Mouse (Mus musculus) embryonic facial prominence, embryonic 14.5 days (tissue): ENCODE measurements around the gene Ralgapa1. TPM values are rescaled to one million over a fixed set of nuclear protein-coding genes. Genes with fewer than 3 reads are reported as not detected.
"Not testable (repeated sequence)": the region's sequence is repeated elsewhere in the genome, so short reads cannot be mapped to it uniquely, and the experiment has no call there.

Experiments
- ATAC-seq: fragments of 200-750 bp; cut with Nextera tagmentation; 2 replicates; pipeline ENCODE4 v1.8.0; 2017; ENCODE audit warnings: low read depth, moderate number of reproducible peaks, moderate TSS enrichment
- DNase-seq: peaks from one replicate; pipeline ENCODE4 v3.0.0-alpha.2; 2015; ENCODE audit warnings: low spot score
- H3K27ac ChIP-seq: fragments of 300-500 bp; sonication (generic); replicated peaks from 2 replicates; pipeline ENCODE4 v1.5.1; 2014; ENCODE audit warnings: low read depth, mild to moderate bottlenecking, low read length, moderate library complexity
- H3K27me3 ChIP-seq: fragments of 300-500 bp; sonication (generic); replicated peaks from 2 replicates; pipeline ENCODE4 v1.6.1; 2014; ENCODE audit warnings: low read length; ENCODE audit not compliant: control insufficient read depth, insufficient read depth
- H3K36me3 ChIP-seq: fragments of 300-500 bp; sonication (generic); 2 replicates; pipeline ENCODE4 v1.6.1; 2014; ENCODE audit warnings: low read length, mixed read lengths; ENCODE audit not compliant: control insufficient read depth, insufficient read depth
- H3K4me1 ChIP-seq: fragments of 300-500 bp; sonication (generic); 2 replicates; pipeline ENCODE4 v1.6.1; 2014; ENCODE audit warnings: antibody characterized with exemption, low read length; ENCODE audit not compliant: control insufficient read depth, insufficient read depth
- H3K4me2 ChIP-seq: fragments of 300-500 bp; sonication (generic); 2 replicates; pipeline ENCODE4 v1.6.1; 2014; ENCODE audit warnings: low read depth, mild to moderate bottlenecking, low read length, moderate library complexity, mixed read lengths
- H3K4me3 ChIP-seq: fragments of 300-500 bp; sonication (generic); 2 replicates; pipeline ENCODE4 v1.5.1; 2014; ENCODE audit warnings: low read depth, mild to moderate bottlenecking, low read length
- H3K9ac ChIP-seq: fragments of 300-500 bp; sonication (generic); 2 replicates; pipeline ENCODE4 v1.6.1; 2014; ENCODE audit warnings: low read depth, mild to moderate bottlenecking, low read length, moderate library complexity, mixed read lengths
- H3K9me3 ChIP-seq: fragments of 300-500 bp; sonication (generic); 2 replicates; pipeline ENCODE4 v1.6.1; 2016; ENCODE audit warnings: low read length; ENCODE audit not compliant: control insufficient read depth
- WGBS: fragments of 180-500 bp; shearing (Covaris S2); extraction: QIAGEN DNeasy Blood & Tissue Kit; methylation state at CpG from one replicate; pipeline ENCODE4 v1.1.7; 2014; 5-methylcytosine and 5-hydroxymethylcytosine counted together
- polyA plus RNA-seq: library from polyadenylated mRNA; unstranded; fragments of >200 nt; fragmentation: Nextera tagmentation; extraction: Ambion mirVana; gene quantifications from 2 replicates; pipeline ENCODE4 v1.2.1, GENCODE M21; 2014

Ralgapa1 gene
- polyA plus RNA-seq, 1 experiment from 2014 or later = 21.5 TPM

- no peaks in the 10 kb centered on the region for H3K27me3 ChIP-seq
- WGBS = 81% methylated on average over 2 of the region's 2 CpGs
- H3K9me3 ChIP-seq = no peaks in the 10 kb centered on the region
- no peak overlapping the region for H3K4me2 ChIP-seq
- no peaks in the 10 kb centered on the region for H3K4me1 ChIP-seq
- H3K36me3 ChIP-seq = peaks cover 44% of the 10 kb centered on the region
- DNase-seq (no peak), ATAC-seq (no peak)
- H3K27ac ChIP-seq = no peak overlapping the region
- H3K4me3 ChIP-seq = no peak overlapping the region
- no peak overlapping the region for H3K9ac ChIP-seq
These were observed 35.7 kb downstream of the Ralgapa1 start for GRCm38 (mm10) chr12:55785252-55785651.

- Histone ChIP-seq H3K9me3 (no peaks in the 10 kb centered on the region), H3K4me3 (no peak overlapping the region), H3K4me2 (no peak overlapping the region), H3K27me3 (no peaks in the 10 kb centered on the region), H3K4me1 (no peaks in the 10 kb centered on the region), H3K9ac (no peak overlapping the region), H3K36me3 (peaks cover 41% of the 10 kb centered on the region), H3K27ac (no peak overlapping the region)
- no peak for DNase-seq
- no peak for ATAC-seq
- WGBS = 93% methylated on average over 3 of the region's 3 CpGs
These were observed 38.3 kb downstream of the Ralgapa1 start for GRCm38 (mm10) chr12:55782662-55783061.

- Histone ChIP-seq H3K9ac (no peak overlapping the region), H3K27ac (no peak overlapping the region), H3K36me3 (peaks cover 31% of the 10 kb centered on the region), H3K9me3 (no peaks in the 10 kb centered on the region), H3K4me2 (no peak overlapping the region), H3K4me3 (no peak overlapping the region), H3K27me3 (no peaks in the 10 kb centered on the region), H3K4me1 (no peaks in the 10 kb centered on the region)
- WGBS = 89% methylated on average over 2 of the region's 2 CpGs
- DNase-seq = peak; percentile 13
- ATAC-seq = no peak
These were observed 42.7 kb downstream of the Ralgapa1 start for GRCm38 (mm10) chr12:55778301-55778700.

- Histone ChIP-seq H3K9me3 (no peaks in the 10 kb centered on the region), H3K9ac (no peak overlapping the region), H3K4me3 (no peak overlapping the region), H3K4me2 (no peak overlapping the region), H3K36me3 (peaks cover 25% of the 10 kb centered on the region), H3K4me1 (no peaks in the 10 kb centered on the region), H3K27me3 (no peaks in the 10 kb centered on the region), H3K27ac (no peak overlapping the region)
- ATAC-seq (no peak), DNase-seq (no peak)
These were observed 43.6 kb downstream of the Ralgapa1 start for GRCm38 (mm10) chr12:55777356-55777755.

- no peak overlapping the region for H3K4me3 ChIP-seq
- no peaks in the 10 kb centered on the region for H3K4me1 ChIP-seq
- no peaks in the 10 kb centered on the region for H3K27me3 ChIP-seq
- no peak for DNase-seq
- H3K9me3 ChIP-seq = no peaks in the 10 kb centered on the region
- no peak overlapping the region for H3K9ac ChIP-seq
- 93% methylated on average over 3 of the region's 3 CpGs for WGBS
- no peak overlapping the region for H3K27ac ChIP-seq
- no peak for ATAC-seq
- peaks cover 27% of the 10 kb centered on the region for H3K36me3 ChIP-seq
- H3K4me2 ChIP-seq = no peak overlapping the region
These were observed 46.7 kb downstream of the Ralgapa1 start for GRCm38 (mm10) chr12:55774316-55774715.

- H3K9me3 ChIP-seq = no peaks in the 10 kb centered on the region
- H3K4me3 ChIP-seq = no peak overlapping the region
- H3K27ac ChIP-seq = no peak overlapping the region
- H3K9ac ChIP-seq = no peak overlapping the region
- peaks cover 48% of the 10 kb centered on the region for H3K36me3 ChIP-seq
- no peak overlapping the region for H3K4me2 ChIP-seq
- no peaks in the 10 kb centered on the region for H3K4me1 ChIP-seq
- no peaks in the 10 kb centered on the region for H3K27me3 ChIP-seq
- ATAC-seq (no peak), DNase-seq (peak; percentile 50)
- WGBS = 67% methylated on average over 1 of the region's 1 CpGs
These were observed 100.6 kb downstream of the Ralgapa1 start for GRCm38 (mm10) chr12:55720319-55720718.

- ATAC-seq = no peak
- WGBS = 96% methylated on average over 4 of the region's 4 CpGs
These were observed 115.1 kb downstream of the Ralgapa1 start for GRCm38 (mm10) chr12:55705881-55706280.

GRCm38 (mm10) chr12:55666699-55667098 lies 154.3 kb downstream of the Ralgapa1 start:
- no peaks in the 10 kb centered on the region for H3K27me3 ChIP-seq
- WGBS = 83% methylated on average over 6 of the region's 6 CpGs
- no peak overlapping the region for H3K27ac ChIP-seq
- no peak overlapping the region for H3K4me2 ChIP-seq
- no peaks in the 10 kb centered on the region for H3K9me3 ChIP-seq
- ATAC-seq (no peak), DNase-seq (no peak)
- peaks cover 16% of the 10 kb centered on the region; the same call in 1 of the 2 replicates for H3K36me3 ChIP-seq
- H3K4me3 ChIP-seq = no peak overlapping the region
- no peaks in the 10 kb centered on the region for H3K4me1 ChIP-seq
- H3K9ac ChIP-seq = no peak overlapping the region

More at GRCm38 (mm10) chr12:55705881-55706280, 115.1 kb downstream of the Ralgapa1 start:
- Histone ChIP-seq H3K9me3 (no peaks in the 10 kb centered on the region), H3K4me1 (no peaks in the 10 kb centered on the region), H3K27me3 (no peaks in the 10 kb centered on the region), H3K9ac (no peak overlapping the region), H3K4me3 (no peak overlapping the region), H3K27ac (no peak overlapping the region), H3K36me3 (peaks cover 33% of the 10 kb centered on the region), H3K4me2 (no peak overlapping the region)
- no peak for DNase-seq

GRCm38 (mm10) chr12:55663194-55663593 lies 157.8 kb downstream of the Ralgapa1 start:
- not testable (repeated sequence) for H3K27ac ChIP-seq, H3K27me3 ChIP-seq, DNase-seq, ATAC-seq, H3K4me2 ChIP-seq, H3K9me3 ChIP-seq, H3K4me3 ChIP-seq, H3K4me1 ChIP-seq, H3K9ac ChIP-seq
- peaks cover 20% of the 10 kb centered on the region for H3K36me3 ChIP-seq
